Mouse (Mus musculus): ENCODE results near the gene Zfp385a. TPM values are rescaled to one million over a fixed set of nuclear protein-coding genes. Genes with fewer than 3 reads are reported as not detected.

The Zfp385a gene
- polyA plus RNA-seq, 1 experiment from 2014 or later = 12.2 TPM

- Histone ChIP-seq H3K9me3 (no peaks in the 10 kb centered on the region), H3K27ac (peak overlapping the region; percentile 39; the same call in 1 of the 2 replicates), H3K4me2 (no peak overlapping the region; the same call in 1 of the 2 replicates), H3K36me3 (no peaks in the 10 kb centered on the region), H3K9ac (0 out of 2 replicates have a peak overlapping the region, but pooled peaks have one; percentile 16), H3K27me3 (peaks cover 10% of the 10 kb centered on the region; the same call in 1 of the 2 replicates), H3K4me1 (peaks cover 53% of the 10 kb centered on the region), H3K4me3 (no peak overlapping the region)
- WGBS = 10% methylated on average over 2 of the region's 2 CpGs
- ATAC-seq (ENCODE audit: insufficient number of reproducible peaks, insufficient read depth, low FRiP score, low TSS enrichment, low read depth) = no peak
These were observed 5.7 kb downstream of the Zfp385a start for GRCm38 (mm10) chr15:103334194-103334593.

- WGBS = 45% methylated on average over 5 of the region's 5 CpGs
- Histone ChIP-seq H3K36me3 (no peaks in the 10 kb centered on the region), H3K27ac (peak overlapping the region; percentile 39; the same call in 1 of the 2 replicates), H3K9ac (0 out of 2 replicates have a peak overlapping the region, but pooled peaks have one; percentile 16), H3K4me2 (no peak overlapping the region; the same call in 1 of the 2 replicates), H3K27me3 (peaks cover 5% of the 10 kb centered on the region; the same call in 1 of the 2 replicates), H3K9me3 (no peaks in the 10 kb centered on the region), H3K4me1 (peaks cover 48% of the 10 kb centered on the region), H3K4me3 (no peak overlapping the region)
- ATAC-seq (ENCODE audit: insufficient number of reproducible peaks, insufficient read depth, low FRiP score, low TSS enrichment, low read depth) = no peak
These were observed 6.2 kb downstream of the Zfp385a start for GRCm38 (mm10) chr15:103333738-103334137.

- H3K36me3 ChIP-seq = no peaks in the 10 kb centered on the region
- H3K4me1 ChIP-seq = peaks cover 44% of the 10 kb centered on the region
- peak overlapping the region; percentile 55; the same call in 1 of the 2 replicates for H3K27ac ChIP-seq
- no peak; the same call in 1 of the 2 replicates for ATAC-seq (ENCODE audit: insufficient number of reproducible peaks, insufficient read depth, low FRiP score, low TSS enrichment, low read depth)
- H3K4me3 ChIP-seq = no peak overlapping the region
- H3K9me3 ChIP-seq = no peaks in the 10 kb centered on the region
- no peaks in the 10 kb centered on the region for H3K27me3 ChIP-seq
- peak overlapping the region; percentile 37; the same call in 1 of the 2 replicates for H3K9ac ChIP-seq
- H3K4me2 ChIP-seq = no peak overlapping the region
- 54% methylated on average over 5 of the region's 5 CpGs for WGBS
These were observed 6.7 kb downstream of the Zfp385a start for GRCm38 (mm10) chr15:103333081-103333615.

- H3K27me3 ChIP-seq = no peaks in the 10 kb centered on the region
- peak overlapping the region; percentile 68 for H3K27ac ChIP-seq
- no peaks in the 10 kb centered on the region for H3K9me3 ChIP-seq
- peak overlapping the region; percentile 82 for H3K4me2 ChIP-seq
- H3K4me3 ChIP-seq = peak overlapping the region; percentile 65
- 2% methylated on average over 38 of the region's 40 CpGs for WGBS
- peak overlapping the region; percentile 83 for H3K9ac ChIP-seq
- ATAC-seq (ENCODE audit: insufficient number of reproducible peaks, insufficient read depth, low FRiP score, low TSS enrichment, low read depth) = peak; percentile 87
- H3K4me1 ChIP-seq = peaks cover 31% of the 10 kb centered on the region
- peaks cover 16% of the 10 kb centered on the region for H3K36me3 ChIP-seq
These were observed 16.2 kb downstream of the Zfp385a start for GRCm38 (mm10) chr15:103323455-103324247.

- Histone ChIP-seq H3K27me3 (no peaks in the 10 kb centered on the region), H3K9me3 (no peaks in the 10 kb centered on the region), H3K9ac (peak overlapping the region; percentile 83), H3K36me3 (peaks cover 21% of the 10 kb centered on the region), H3K27ac (peak overlapping the region; percentile 68; the same call in 1 of the 2 replicates), H3K4me1 (peaks cover 31% of the 10 kb centered on the region), H3K4me3 (peak overlapping the region; percentile 65), H3K4me2 (peak overlapping the region; percentile 82)
- ATAC-seq (ENCODE audit: insufficient number of reproducible peaks, insufficient read depth, low FRiP score, low TSS enrichment, low read depth) = peak; percentile 52
- WGBS = under 1% methylated on average over 21 of the region's 26 CpGs
These were observed 16.8 kb downstream of the Zfp385a start for GRCm38 (mm10) chr15:103323070-103323454.

- Histone ChIP-seq H3K9ac (peak overlapping the region; percentile 83), H3K27ac (no peak overlapping the region)
These were observed 17.5 kb downstream of the Zfp385a start for GRCm38 (mm10) chr15:103322396-103322795.

GRCm38 (mm10) chr15:103321076-103321475 lies 18.8 kb downstream of the Zfp385a start:
- WGBS = 95% methylated on average over 1 of the region's 1 CpGs
- ATAC-seq (ENCODE audit: insufficient number of reproducible peaks, insufficient read depth, low FRiP score, low TSS enrichment, low read depth) = no peak
- Histone ChIP-seq H3K4me1 (peaks cover 37% of the 10 kb centered on the region), H3K4me3 (no peak overlapping the region), H3K27ac (no peak overlapping the region), H3K27me3 (no peaks in the 10 kb centered on the region), H3K9ac (peak overlapping the region; percentile 44; the same call in 1 of the 2 replicates), H3K36me3 (peaks cover 41% of the 10 kb centered on the region), H3K9me3 (no peaks in the 10 kb centered on the region), H3K4me2 (no peak overlapping the region)

More at GRCm38 (mm10) chr15:103322396-103322795, 17.5 kb downstream of the Zfp385a start:
- Histone ChIP-seq H3K9me3 (no peaks in the 10 kb centered on the region), H3K4me1 (peaks cover 31% of the 10 kb centered on the region), H3K4me3 (peak overlapping the region; percentile 65), H3K36me3 (peaks cover 28% of the 10 kb centered on the region), H3K4me2 (peak overlapping the region; percentile 82), H3K27me3 (no peaks in the 10 kb centered on the region)
- ATAC-seq (ENCODE audit: insufficient number of reproducible peaks, insufficient read depth, low FRiP score, low TSS enrichment, low read depth) = no peak
- 49% methylated on average over 4 of the region's 4 CpGs for WGBS

GRCm38 (mm10) chr15:103318201-103318816 lies 21.6 kb downstream of the Zfp385a start:
- no peak overlapping the region for H3K4me3 ChIP-seq
- no peaks in the 10 kb centered on the region for H3K9me3 ChIP-seq
- H3K27me3 ChIP-seq = no peaks in the 10 kb centered on the region
- H3K27ac ChIP-seq = no peak overlapping the region
- no peak overlapping the region for H3K4me2 ChIP-seq
- H3K9ac ChIP-seq = no peak overlapping the region
- 76% methylated on average over 3 of the region's 3 CpGs for WGBS
- H3K36me3 ChIP-seq = peaks cover 49% of the 10 kb centered on the region
- ATAC-seq (ENCODE audit: insufficient number of reproducible peaks, insufficient read depth, low FRiP score, low TSS enrichment, low read depth) = no peak
- peaks cover 56% of the 10 kb centered on the region for H3K4me1 ChIP-seq

- H3K36me3 ChIP-seq = peaks cover 49% of the 10 kb centered on the region
- no peak for ATAC-seq (ENCODE audit: insufficient number of reproducible peaks, insufficient read depth, low FRiP score, low TSS enrichment, low read depth)
- H3K27me3 ChIP-seq = no peaks in the 10 kb centered on the region
- peaks cover 56% of the 10 kb centered on the region for H3K4me1 ChIP-seq
- no peak overlapping the region for H3K27ac ChIP-seq
- no peak overlapping the region for H3K4me3 ChIP-seq
- WGBS = 86% methylated on average over 8 of the region's 8 CpGs
- H3K4me2 ChIP-seq = no peak overlapping the region
- 0 out of 2 replicates have a peak overlapping the region, but pooled peaks have one; percentile 21 for H3K9ac ChIP-seq
- H3K9me3 ChIP-seq = no peaks in the 10 kb centered on the region
These were observed 22.2 kb downstream of the Zfp385a start for GRCm38 (mm10) chr15:103317731-103318130.

- no peak overlapping the region for H3K4me2 ChIP-seq
- peaks cover 49% of the 10 kb centered on the region for H3K4me1 ChIP-seq
- no peaks in the 10 kb centered on the region for H3K9me3 ChIP-seq
- 0 out of 2 replicates have a peak overlapping the region, but pooled peaks have one; percentile 21 for H3K9ac ChIP-seq
- ATAC-seq (ENCODE audit: insufficient number of reproducible peaks, insufficient read depth, low FRiP score, low TSS enrichment, low read depth) = no peak
- H3K27me3 ChIP-seq = no peaks in the 10 kb centered on the region
- no peak overlapping the region for H3K27ac ChIP-seq
- no peak overlapping the region for H3K4me3 ChIP-seq
- peaks cover 49% of the 10 kb centered on the region for H3K36me3 ChIP-seq
These were observed 22.8 kb downstream of the Zfp385a start for GRCm38 (mm10) chr15:103317120-103317519.

Measured in embryonic facial prominence, embryonic 13.5 days (tissue).